Mouse (Mus musculus): ENCODE measurements around the gene Ism1. TPM values are rescaled to one million over a fixed set of nuclear protein-coding genes. Genes with fewer than 3 reads are reported as not detected.

Gene Ism1
- polyA plus RNA-seq, 1 experiment from 2014 or later = 1.0 TPM

Other genes starting within 250 kb of the Ism1 start
- 0.19 and 0.46 TPM in 2 replicates for gene Sptlc3, start 184.3 kb upstream of the Ism1 start, polyA plus RNA-seq (2015; fragmentation: Nextera tagmentation; extraction: Ambion mirVana)

All from neural tube, embryonic 15.5 days (tissue).